Mouse (Mus musculus) liver, adult 2 months (tissue): ENCODE results near the gene H2-Q6.
"Not testable (repeated sequence)": the region's sequence is repeated elsewhere in the genome, so short reads cannot be mapped to it uniquely, and the experiment has no call there.

ENCODE experiments used
- CTCF ChIP-seq: fragments of 200-500 bp; IDR thresholded peaks from 2 replicates; pipeline ENCODE4 v1.5.1; 2011; ENCODE audit warnings: low read depth, low read length, control low read depth
- POLR2A ChIP-seq: fragments of 200-500 bp; IDR thresholded peaks from 2 replicates; pipeline ENCODE4 v1.6.1; 2011; ENCODE audit warnings: low read length, control low read depth; ENCODE audit not compliant: insufficient read depth; ENCODE audit errors: extremely low read depth

DNA sequence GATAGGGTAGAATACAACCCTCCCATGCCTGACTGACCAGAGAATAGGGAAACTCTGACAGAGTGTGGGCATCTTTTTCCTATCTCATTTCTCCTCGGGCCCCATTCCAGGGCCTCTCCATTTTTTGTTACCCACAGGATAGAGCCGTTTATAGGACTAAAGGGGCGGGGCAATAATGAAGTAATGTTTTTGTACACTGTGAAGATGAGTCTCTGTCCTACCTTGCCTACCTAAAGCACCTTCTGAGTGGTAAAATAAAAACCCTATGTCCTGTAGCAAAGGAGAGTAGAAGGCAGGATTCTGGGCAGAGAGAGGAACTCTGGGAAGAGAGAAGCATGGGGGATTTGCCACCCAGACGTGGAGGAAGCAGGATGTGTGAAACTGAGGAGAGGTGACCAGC is 5.1 kb upstream of the H2-Q6 start:
- not testable (repeated sequence) for TF ChIP-seq CTCF, POLR2A
